Mouse (Mus musculus) olfactory bulb, adult 2 months (tissue): ENCODE data around the gene Gabra2.

Experiments used
- CTCF ChIP-seq: fragments of 200-500 bp; IDR thresholded peaks from 2 replicates; pipeline ENCODE4 v1.5.1; 2012; ENCODE audit warnings: low read depth, mild to moderate bottlenecking, low read length, moderate library complexity; ENCODE audit not compliant: insufficient read depth
- POLR2A ChIP-seq: fragments of 200-500 bp; IDR thresholded peaks from 2 replicates; pipeline ENCODE4 v1.6.1; 2012; ENCODE audit warnings: mild to moderate bottlenecking, low read depth, low read length, moderate library complexity; ENCODE audit not compliant: insufficient read depth

GRCm38 (mm10) chr5:71037352-71037751 is 58.3 kb downstream of the Gabra2 start:
- TF ChIP-seq CTCF (no peak), POLR2A (no peak)
